In the genomic region with DNA sequence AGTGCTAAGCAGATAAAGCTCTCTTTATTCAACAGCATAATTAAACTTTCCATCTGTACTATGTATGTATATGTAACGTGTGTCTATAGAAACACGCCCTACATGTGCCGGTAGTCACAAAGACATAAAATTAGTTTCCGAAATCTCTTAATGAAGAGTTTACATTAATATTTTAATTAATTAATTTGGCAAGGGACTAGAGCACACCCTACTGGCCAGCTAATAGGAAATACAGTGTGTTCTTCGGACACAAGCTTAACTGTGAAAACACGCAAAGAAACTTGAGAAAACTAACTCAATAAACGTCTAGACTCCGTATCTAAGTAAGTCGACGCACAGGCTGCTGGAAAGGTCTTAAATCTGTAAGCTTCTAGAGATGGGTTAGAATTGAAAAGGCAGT, we compare ENCODE assay signal across 18 mouse cellular contexts. TPM values are rescaled to one million over a fixed set of nuclear protein-coding genes. Genes with fewer than 3 reads are reported as not detected.
DNase-seq lines count a peak whose midpoint lies in the region; ATAC-seq and TF ChIP-seq lines count a peak whose summit lies in the region.
"Had no signal": no experiment of that assay in that cellular context is flagged by ENCODE, and none has a peak within 500 bp of the region (broad histone marks: within the 10 kb centered on the region; RNA-seq: fewer than 3 reads in every experiment).

No protein-coding gene starts in this region.

- peak; percentile 77 for TF ChIP-seq RAD21 in MEL (IDR thresholded peaks at IDR 0.05; ENCODE audit: low read depth, low read length)

- H3K9ac ChIP-seq in hindbrain, postnatal 0 days (replicated peaks; ENCODE audit: low read length): no peak overlapping the region
- H3K9ac ChIP-seq in hindbrain, embryonic 12.5 days: no peak overlapping the region
- no peak overlapping the region for H3K9ac ChIP-seq in lung, embryonic 14.5 days
- no peak overlapping the region for H3K9ac ChIP-seq in MEL (ENCODE audit: control insufficient read depth, low read depth, low read length, poor library complexity, severe bottlenecking)
- H3K9ac ChIP-seq: embryonic facial prominence, embryonic 15.5 days; limb, embryonic 13.5 days; midbrain, embryonic 15.5 days had no signal

- no peak overlapping the region for H3K4me3 ChIP-seq in hindbrain, postnatal 0 days (ENCODE audit: low read length)
- H3K4me3 ChIP-seq in hindbrain, embryonic 12.5 days: no peak overlapping the region
- no peak overlapping the region for H3K4me3 ChIP-seq in lung, embryonic 14.5 days (ENCODE audit: low read depth, low read length)
- H3K4me3 ChIP-seq in MEL (ENCODE audit: control insufficient read depth in 1 of 2, insufficient read depth in 1 of 2, low read depth in 2 of 2, low read length in 2 of 2): no peak overlapping the region
- H3K4me3 ChIP-seq: embryonic facial prominence, embryonic 15.5 days; hindbrain, embryonic 10.5 days; limb, embryonic 13.5 days; midbrain, embryonic 15.5 days had no signal

- H3K27ac ChIP-seq in hindbrain, postnatal 0 days: no peak overlapping the region
- no peak overlapping the region for H3K27ac ChIP-seq in hindbrain, embryonic 12.5 days
- H3K27ac ChIP-seq in lung, embryonic 14.5 days (ENCODE audit: low read depth): no peak overlapping the region
- H3K27ac ChIP-seq in MEL (ENCODE audit: control insufficient read depth, low read depth, low read length): no peak overlapping the region
- H3K27ac ChIP-seq: embryonic facial prominence, embryonic 15.5 days; hindbrain, embryonic 10.5 days; limb, embryonic 13.5 days; midbrain, embryonic 15.5 days had no signal

- peak; percentile 61 for DNase-seq in hindbrain, postnatal 0 days (ENCODE audit: low spot score)
- peak; percentile 59 for DNase-seq in lung, embryonic 14.5 days
- no peak for DNase-seq in lung, postnatal 25 days (ENCODE audit: low spot score)
- DNase-seq in MEL (ENCODE audit: low read depth, low spot score): peak; percentile 40
- DNase-seq in retina, embryonic 14.5 days (ENCODE audit: low spot score): peak; percentile 41
- DNase-seq: cerebellum, adult 9-11 months; embryo, embryonic 11 days; kidney, postnatal 10 days; layer of hippocampus, adult 9-11 months; lung, adult 2 months; spleen, adult 18-20 months; thymus, postnatal 25 days had no signal

- no peak for TF ChIP-seq EP300 in MEL (IDR thresholded peaks at IDR 0.05; ENCODE audit: low read depth in 1 of 2, low read length in 2 of 2)

- ATAC-seq in hindbrain, postnatal 0 days: no peak
- ATAC-seq in hindbrain, embryonic 12.5 days (ENCODE audit: low FRiP score): no peak
- ATAC-seq in lung, embryonic 14.5 days (ENCODE audit: insufficient read depth): no peak
- no peak for ATAC-seq in granulocyte monocyte progenitor cell, adult 5-6 weeks (replicated peaks; ENCODE audit: poor library complexity, severe bottlenecking)
- ATAC-seq: midbrain, embryonic 15.5 days had no signal

- no peak overlapping the region for H3K4me2 ChIP-seq in hindbrain, postnatal 0 days (ENCODE audit: low read depth, low read length)
- H3K4me2 ChIP-seq in hindbrain, embryonic 12.5 days (replicated peaks): no peak overlapping the region
- no peak overlapping the region for H3K4me2 ChIP-seq in lung, embryonic 14.5 days
- H3K4me2 ChIP-seq: embryonic facial prominence, embryonic 15.5 days; limb, embryonic 13.5 days; midbrain, embryonic 15.5 days had no signal

- H3K4me1 ChIP-seq in hindbrain, postnatal 0 days (ENCODE audit: insufficient read depth, low read length): peaks cover 7% of the 10 kb centered on the region; the same call in 1 of the 2 replicates
- H3K4me1 ChIP-seq in hindbrain, embryonic 12.5 days: peaks cover 20% of the 10 kb centered on the region; the same call in 1 of the 2 replicates
- peaks cover 14% of the 10 kb centered on the region for H3K4me1 ChIP-seq in lung, embryonic 14.5 days (ENCODE audit: insufficient read depth)
- peaks cover 0 to 5% of the 10 kb centered on the region in 2 experiments; a peak in 1 of 4 replicates for H3K4me1 ChIP-seq in MEL (ENCODE audit: control insufficient read depth in 1 of 2, insufficient read depth in 2 of 2, low read length in 2 of 2)

- no peak for TF ChIP-seq POLR2A in MEL (IDR thresholded peaks at IDR 0.05; ENCODE audit: control insufficient read depth in 1 of 2, insufficient read depth in 1 of 2, low read depth in 1 of 2, low read length in 2 of 2, poor library complexity in 1 of 2)

- TF ChIP-seq CTCF in hindbrain, postnatal 0 days (IDR thresholded peaks at IDR 0.05; ENCODE audit: low read depth): peak; percentile 66
- peak; percentile 66 for TF ChIP-seq CTCF in lung, embryonic 14.5 days (IDR thresholded peaks at IDR 0.05; ENCODE audit: low read depth)
- peak in 2 of 3 experiments; percentile 30 to 66; a peak in 3 of 6 replicates for TF ChIP-seq CTCF in MEL (IDR thresholded peaks at IDR 0.05 in 2 of 3, conservative IDR thresholded peaks at IDR 0.05 in 1 of 3; ENCODE audit: control insufficient read depth in 1 of 3, insufficient read depth in 1 of 3, low read depth in 2 of 3, low read length in 3 of 3, poor library complexity in 1 of 3, severe bottlenecking in 1 of 3)

- WGBS in hindbrain, postnatal 0 days: 46% methylated on average over 10 of the region's 10 CpGs
- 65% methylated on average over 10 of the region's 10 CpGs for WGBS in hindbrain, embryonic 12.5 days
- WGBS in lung, embryonic 14.5 days: 41% methylated on average over 10 of the region's 10 CpGs

- no peaks in the 10 kb centered on the region for H3K9me3 ChIP-seq in hindbrain, postnatal 0 days (ENCODE audit: low read length)
- no peaks in the 10 kb centered on the region for H3K9me3 ChIP-seq in hindbrain, embryonic 12.5 days (replicated peaks)
- H3K9me3 ChIP-seq in lung, embryonic 14.5 days (ENCODE audit: low read depth, low read length): no peaks in the 10 kb centered on the region
- no peaks in the 10 kb centered on the region for H3K9me3 ChIP-seq in MEL (replicated peaks; ENCODE audit: insufficient read depth, low read length)
- H3K9me3 ChIP-seq: embryonic facial prominence, embryonic 15.5 days; hindbrain, embryonic 10.5 days; limb, embryonic 13.5 days; midbrain, embryonic 15.5 days had no signal

- H3K27me3 ChIP-seq in hindbrain, postnatal 0 days (ENCODE audit: insufficient read depth, low read length): no peaks in the 10 kb centered on the region
- H3K27me3 ChIP-seq in hindbrain, embryonic 12.5 days: no peaks in the 10 kb centered on the region; the same call in 1 of the 2 replicates
- H3K27me3 ChIP-seq in lung, embryonic 14.5 days (ENCODE audit: insufficient read depth, low read length): no peaks in the 10 kb centered on the region
- peaks cover 1 to 3% of the 10 kb centered on the region in 2 experiments; a peak in 3 of 4 replicates for H3K27me3 ChIP-seq in MEL (ENCODE audit: control insufficient read depth in 1 of 2, insufficient read depth in 2 of 2, low read length in 2 of 2)
- H3K27me3 ChIP-seq: embryonic facial prominence, embryonic 15.5 days; limb, embryonic 13.5 days; midbrain, embryonic 15.5 days had no signal

- H3K79me2 ChIP-seq in MEL (ENCODE audit: control insufficient read depth, insufficient read depth, low read length, poor library complexity): no peaks in the 10 kb centered on the region

- no peaks in the 10 kb centered on the region for H3K36me3 ChIP-seq in hindbrain, postnatal 0 days (ENCODE audit: insufficient read depth, low read length)
- H3K36me3 ChIP-seq in hindbrain, embryonic 12.5 days: no peaks in the 10 kb centered on the region
- H3K36me3 ChIP-seq in lung, embryonic 14.5 days (ENCODE audit: insufficient read depth): no peaks in the 10 kb centered on the region
- H3K36me3 ChIP-seq in MEL (ENCODE audit: control insufficient read depth in 1 of 2, insufficient read depth in 2 of 2, low read length in 2 of 2): no peaks in the 10 kb centered on the region; a peak in 1 of 4 replicates
- H3K36me3 ChIP-seq: embryonic facial prominence, embryonic 15.5 days; hindbrain, embryonic 10.5 days; limb, embryonic 13.5 days; midbrain, embryonic 15.5 days had no signal

TF ChIP-seq in MEL, 35 proteins besides CTCF, POLR2A, EP300 and RAD21:
- peak; percentile 41 for TF ChIP-seq ZC3H11A (IDR thresholded peaks at IDR 0.05; ENCODE audit: low read depth, low read length)
- TF ChIP-seq SMC3 (IDR thresholded peaks at IDR 0.05; ENCODE audit: low read depth, low read length): peak; percentile 54
- no peak for TF ChIP-seq CHD2 (IDR thresholded peaks at IDR 0.05; ENCODE audit: low read length)

RNA-seq across cellular contexts. Expression of a gene that starts 3.8 kb away (rescaled TPM):
- 32.4 and 38.8 TPM in 2 replicates for total RNA-seq in hindbrain, postnatal 0 days (2014; rRNA removed)
- 22.2 and 23.2 TPM in 2 replicates for polyA plus RNA-seq in hindbrain, postnatal 0 days (2015; fragmentation: Nextera tagmentation; extraction: Ambion mirVana)
- polyA plus RNA-seq in hindbrain, embryonic 12.5 days (2016; fragmentation: Nextera tagmentation; extraction: Ambion mirVana): 29.9 and 31.2 TPM in 2 replicates
- 41.5 and 48.3 TPM in 2 replicates for polyA plus RNA-seq in lung, embryonic 14.5 days (2014; fragmentation: Nextera tagmentation; extraction: Ambion mirVana)
- total RNA-seq in MEL (2012; rRNA removed): 2.1 and 2.3 TPM in 2 replicates
- polyA plus RNA-seq in MEL (2012; ENCODE audit: insufficient read depth in 1 of 2, insufficient read length in 2 of 2, low read depth in 1 of 2, low replicate concordance in 2 of 2, missing spikeins in 1 of 2): 1 to 10 TPM in 1 of 2 experiments, not detected in 1; 2.7 TPM
- 0.84 TPM in 1 of 2 replicates, not detected in the other for total RNA-seq in granulocyte monocyte progenitor cell, adult 5-6 weeks (2014; fragmentation: Nextera tagmentation)
- 0.52 and 1.2 TPM in 2 replicates for total RNA-seq in granulocyte monocyte progenitor cell, adult 5-6 weeks (2017)
